Mouse (Mus musculus) ovary, postnatal 10 days (tissue): ENCODE data around the gene Zmynd8.

ENCODE experiments used
- DNase-seq: peaks from one replicate; pipeline ENCODE4 v3.0.0; 2022; ENCODE audit warnings: low spot score

Zmynd8 gene

DNA sequence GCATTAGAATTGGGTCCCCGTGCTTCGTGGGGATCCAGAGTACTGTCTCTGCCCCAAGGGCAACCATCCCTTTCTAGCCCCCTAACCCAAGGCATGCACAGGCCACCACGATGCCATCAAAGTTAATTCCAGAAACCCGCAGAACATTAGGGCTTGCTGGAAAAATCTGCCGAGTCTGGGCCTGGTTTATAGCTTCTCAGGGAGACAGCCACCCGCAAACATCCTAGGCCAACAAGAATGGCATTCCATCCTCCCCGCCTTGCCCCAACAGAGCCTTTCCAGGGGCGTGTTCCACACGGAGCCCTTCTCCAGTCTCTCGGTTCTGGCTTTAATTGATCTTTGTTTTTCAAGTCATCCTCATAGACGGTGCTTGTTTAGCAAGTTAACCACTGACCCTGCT, 150.4 kb downstream of the Zmynd8 start:
- DNase-seq, result no peak

- DNase-seq, result no peak
These were observed 150.8 kb downstream of the Zmynd8 start for GRCm38 (mm10) chr2:165747975-165748374.

DNA sequence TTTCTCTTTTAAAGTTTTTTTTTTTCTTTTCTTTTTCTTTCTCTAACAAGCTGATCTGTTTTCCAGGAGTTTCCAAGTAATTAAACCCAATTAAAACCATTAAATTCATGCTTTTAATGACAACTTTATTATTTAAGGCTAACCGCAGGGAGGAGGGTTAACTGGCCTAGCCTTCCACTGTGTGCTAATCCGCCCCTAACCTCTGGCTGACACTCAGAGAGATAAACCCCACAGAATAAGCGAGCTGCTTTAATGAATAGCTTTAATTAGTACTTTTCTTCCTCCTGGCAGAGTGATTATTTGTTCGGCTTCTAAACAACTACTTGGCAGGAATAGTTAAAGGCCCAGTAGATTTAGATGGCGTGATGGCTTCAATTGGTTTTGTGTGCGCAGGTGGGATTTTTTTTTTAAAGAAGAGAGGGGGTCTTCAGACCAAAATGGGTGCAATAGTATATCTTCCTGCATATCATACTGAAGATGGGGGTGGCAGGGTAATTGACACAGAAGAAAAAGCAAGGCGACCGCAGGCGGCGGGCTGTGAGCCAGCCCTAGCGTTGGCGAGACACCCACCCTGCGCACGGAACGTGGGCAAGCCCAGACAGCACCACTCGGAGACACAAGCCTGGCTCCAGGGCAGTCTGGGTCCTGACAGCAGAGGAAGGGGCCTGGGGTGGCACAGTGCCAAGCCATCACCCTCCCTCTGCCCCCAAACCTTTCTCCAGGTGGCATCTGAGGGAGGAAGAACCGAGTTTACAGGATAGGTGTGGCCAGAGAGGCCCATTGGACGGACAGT, 153.3 kb downstream of the Zmynd8 start:
- DNase-seq, result no peak

DNA sequence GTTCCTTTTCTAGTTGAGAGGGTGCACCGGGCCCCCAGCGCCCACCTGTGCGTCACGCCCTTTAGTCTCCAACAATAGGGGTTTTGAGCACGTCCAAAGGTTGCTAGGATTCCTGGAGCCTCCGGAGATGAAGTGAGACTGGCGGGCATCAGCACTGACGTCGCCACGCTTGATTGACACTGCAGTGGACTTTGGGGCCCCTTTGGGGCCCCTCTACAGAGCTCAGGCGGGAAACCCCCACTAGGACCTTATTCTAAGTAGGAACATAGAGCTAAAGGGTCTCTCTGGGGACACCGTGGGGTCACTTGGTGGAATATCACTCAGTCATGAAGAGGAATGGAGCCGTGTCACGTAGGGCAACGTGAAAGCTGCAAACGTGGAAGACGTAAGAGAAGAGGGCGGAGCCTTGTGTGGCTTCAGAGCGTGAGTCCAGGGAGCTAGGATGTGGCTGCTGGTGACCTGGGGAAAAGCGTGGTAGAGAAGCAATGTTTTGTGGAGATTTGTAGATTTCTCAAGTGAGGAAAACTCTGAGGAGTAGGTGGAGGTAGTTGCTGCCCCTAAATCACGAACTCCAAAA, 156.5 kb downstream of the Zmynd8 start:
- DNase-seq, result no peak

DNA sequence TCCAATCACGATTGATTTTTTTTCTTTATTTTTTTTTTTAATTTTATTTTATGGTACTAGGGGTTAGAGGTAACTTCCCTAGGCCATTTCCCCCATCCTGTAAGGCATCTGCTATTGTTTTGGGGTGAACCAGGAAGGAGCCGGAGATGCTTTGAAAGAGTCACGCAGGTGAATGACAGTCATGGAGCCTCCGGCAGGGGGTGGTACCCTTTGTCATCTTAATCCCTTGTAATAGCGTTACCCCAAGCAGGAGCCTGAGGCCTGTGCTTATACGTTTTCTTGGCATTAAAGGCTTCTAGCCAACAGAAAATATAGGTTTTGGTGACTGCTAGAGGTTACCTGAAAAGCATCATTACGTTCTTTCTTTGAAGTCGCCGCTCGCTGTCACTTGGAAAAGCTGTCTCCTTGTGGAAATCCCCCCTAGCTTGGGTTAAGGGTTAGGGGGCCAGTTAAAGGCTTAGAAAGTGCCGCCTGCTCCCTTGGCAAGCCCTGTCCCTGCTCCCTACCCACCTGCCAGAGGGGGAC, 157.2 kb downstream of the Zmynd8 start:
- no peak for DNase-seq

GRCm38 (mm10) chr2:165740982-165741381, 157.8 kb downstream of the Zmynd8 start:
- DNase-seq, result no peak

GRCm38 (mm10) chr2:165740381-165740780, 158.4 kb downstream of the Zmynd8 start:
- no peak for DNase-seq

DNA sequence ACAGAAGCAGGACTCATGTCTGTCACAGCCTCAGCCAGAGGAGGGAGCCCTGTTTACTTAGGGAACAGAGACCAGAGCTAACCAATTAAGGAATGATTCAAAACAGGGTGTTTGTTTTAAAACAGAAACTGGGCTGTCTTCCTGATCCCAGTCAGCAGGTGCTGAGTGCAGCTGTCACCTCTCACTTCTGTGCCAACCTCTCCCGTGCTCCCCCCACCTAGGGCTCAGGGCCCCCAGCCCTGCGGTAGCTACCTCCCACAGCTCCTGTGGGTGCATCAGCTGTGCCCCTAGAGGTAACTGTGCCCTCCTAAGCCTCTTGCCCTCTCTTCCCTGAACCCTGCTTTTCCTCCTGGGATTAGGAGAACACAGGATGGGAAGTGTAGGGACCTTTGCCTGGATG, 162.5 kb downstream of the Zmynd8 start:
- no peak for DNase-seq
